Mouse (Mus musculus): ENCODE measurements at regions not wholly inside any gene's neighbourhood (a gene's known extent, or its start where the extent isn't known, plus 50 kb on each side); places are given as distances from the start of the nearest gene placed in this dataset.

DNA sequence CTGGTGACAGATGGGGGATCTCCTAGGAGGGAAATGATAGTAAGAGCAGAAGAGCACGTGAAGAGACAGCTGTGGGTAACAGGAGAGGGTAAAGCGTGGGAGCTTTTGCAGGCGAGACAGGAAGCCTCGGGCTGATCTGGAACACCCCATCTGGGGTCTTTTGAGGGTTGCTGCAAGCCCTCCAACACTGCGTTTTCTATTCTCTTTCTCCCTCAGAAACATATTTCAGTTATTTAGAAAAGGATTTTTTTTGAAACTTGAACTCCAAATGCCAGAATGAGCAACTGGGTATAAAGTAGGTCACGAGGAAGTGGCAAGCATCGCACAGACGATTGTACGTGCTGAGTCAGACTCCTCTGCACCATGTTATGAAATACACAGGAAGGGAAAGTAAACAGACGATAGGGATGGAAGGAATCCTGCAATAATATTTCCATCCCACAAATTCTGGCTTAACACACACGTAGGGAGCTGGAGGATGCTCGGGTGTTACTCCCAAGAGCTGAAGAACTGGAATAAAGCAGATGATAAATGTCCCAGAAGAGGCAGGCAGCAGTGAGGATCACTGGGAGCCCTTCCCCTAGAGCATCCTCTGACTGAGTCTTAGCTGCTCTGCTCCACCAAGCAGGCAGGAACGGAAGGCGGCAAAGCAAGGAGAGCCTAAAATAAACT, 86.0 kb upstream of the Gm9887 start:
- TF ChIP-seq EP300 (optimal IDR thresholded peaks at IDR 0.05) (peak; percentile 22), CTCF (IDR thresholded peaks at IDR 0.05; ENCODE audit: low read depth) (no peak)
